Mouse (Mus musculus) forebrain, embryonic 11.5 days (tissue): ENCODE results near the gene Ctsw. TPM values are rescaled to one million over a fixed set of nuclear protein-coding genes. Genes with fewer than 3 reads are reported as not detected.

Source experiments
- ATAC-seq: fragments of 200-750 bp; cut with Nextera tagmentation; replicated peaks from 2 replicates; pipeline ENCODE4 v1.8.0; 2017; ENCODE audit warnings: moderate TSS enrichment; ENCODE audit not compliant: low FRiP score
- DNase-seq: peaks from one replicate; pipeline ENCODE4 v3.0.0-alpha.2; 2017; ENCODE audit warnings: low spot score
- H3K27ac ChIP-seq: fragments of 300-500 bp; sonication (generic); 2 replicates; pipeline ENCODE4 v1.5.1; 2014; ENCODE audit warnings: low read depth, low read length
- H3K27me3 ChIP-seq: fragments of 300-500 bp; sonication (generic); 2 replicates; pipeline ENCODE4 v1.6.1; 2014; ENCODE audit warnings: mild to moderate bottlenecking, low read length, mixed read lengths; ENCODE audit not compliant: control insufficient read depth, insufficient read depth
- H3K36me3 ChIP-seq: fragments of 300-500 bp; sonication (generic); 2 replicates; pipeline ENCODE4 v1.6.1; 2014; ENCODE audit warnings: mild to moderate bottlenecking, low read length, moderate library complexity, mixed read lengths; ENCODE audit not compliant: control insufficient read depth, insufficient read depth
- H3K4me1 ChIP-seq: fragments of 300-500 bp; sonication (generic); replicated peaks from 2 replicates; pipeline ENCODE4 v1.6.1; 2014; ENCODE audit warnings: low read length, mixed read lengths; ENCODE audit not compliant: control insufficient read depth, insufficient read depth
- H3K4me2 ChIP-seq: fragments of 300-500 bp; sonication (generic); 2 replicates; pipeline ENCODE4 v1.6.1; 2014; ENCODE audit warnings: low read depth, mild to moderate bottlenecking, low read length, moderate library complexity, mixed read lengths; ENCODE audit not compliant: severe bottlenecking
- H3K4me3 ChIP-seq: fragments of 300-500 bp; sonication (generic); 2 replicates; pipeline ENCODE4 v1.5.1; 2014; ENCODE audit warnings: low read depth, low read length
- H3K9ac ChIP-seq: fragments of 300-500 bp; sonication (generic); 2 replicates; pipeline ENCODE4 v1.6.1; 2014; ENCODE audit warnings: low read length
- H3K9me3 ChIP-seq: fragments of 300-500 bp; sonication (generic); 2 replicates; pipeline ENCODE4 v1.6.1; 2016; ENCODE audit warnings: low read length, mixed read lengths; ENCODE audit not compliant: control insufficient read depth
- WGBS: fragments of 180-500 bp; shearing (Covaris S2); extraction: QIAGEN DNeasy Blood & Tissue Kit; methylation state at CpG from one replicate; pipeline ENCODE4 v1.1.7; 2014; 5-methylcytosine and 5-hydroxymethylcytosine counted together
- polyA plus RNA-seq: library from polyadenylated mRNA; unstranded; fragments of >200 nt; fragmentation: Nextera tagmentation; extraction: Ambion mirVana; gene quantifications from 2 replicates; pipeline ENCODE4 v1.2.1, GENCODE M21; 2014

Gene Ctsw
- 3.4 and 4.0 TPM in 2 replicates for polyA plus RNA-seq

DNA sequence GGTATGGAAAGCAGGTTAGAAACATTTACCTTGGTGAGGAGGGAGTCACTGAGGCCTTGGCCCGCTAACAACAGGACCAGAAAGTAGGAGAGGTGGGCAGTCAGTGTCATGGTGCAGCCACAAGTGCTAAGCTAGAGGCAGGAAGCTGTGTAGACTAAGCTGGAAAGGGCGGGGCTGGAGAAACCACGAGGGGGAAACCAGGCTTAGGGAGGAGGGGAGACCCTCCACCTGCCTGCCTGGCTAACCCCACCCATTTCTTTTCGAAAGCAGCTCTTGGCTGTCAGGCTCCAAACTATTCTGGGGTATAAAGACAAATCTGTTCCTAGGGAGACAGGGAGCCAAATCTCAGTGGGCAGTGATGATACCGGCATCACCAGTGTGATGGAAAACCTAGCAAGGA, at the start of gene Ctsw:
TSS of gene Ctsw (minus strand) at position 134 of the 400 bp plus-strand sequence.
- DNase-seq (no peak), ATAC-seq (no peak)
- Histone ChIP-seq H3K4me1 (peaks cover 4% of the 10 kb centered on the region; the same call in 1 of the 2 replicates), H3K9ac (no peak within 1 kb of the TSS), H3K27ac (no peak within 1 kb of the TSS), H3K27me3 (no peaks in the 10 kb centered on the region), H3K4me2 (no peak within 1 kb of the TSS), H3K9me3 (no peaks in the 10 kb centered on the region), H3K4me3 (no peak within 1 kb of the TSS), H3K36me3 (peaks cover 2% of the 10 kb centered on the region)
- 57% methylated on average over 5 of the region's 5 CpGs for WGBS

DNA sequence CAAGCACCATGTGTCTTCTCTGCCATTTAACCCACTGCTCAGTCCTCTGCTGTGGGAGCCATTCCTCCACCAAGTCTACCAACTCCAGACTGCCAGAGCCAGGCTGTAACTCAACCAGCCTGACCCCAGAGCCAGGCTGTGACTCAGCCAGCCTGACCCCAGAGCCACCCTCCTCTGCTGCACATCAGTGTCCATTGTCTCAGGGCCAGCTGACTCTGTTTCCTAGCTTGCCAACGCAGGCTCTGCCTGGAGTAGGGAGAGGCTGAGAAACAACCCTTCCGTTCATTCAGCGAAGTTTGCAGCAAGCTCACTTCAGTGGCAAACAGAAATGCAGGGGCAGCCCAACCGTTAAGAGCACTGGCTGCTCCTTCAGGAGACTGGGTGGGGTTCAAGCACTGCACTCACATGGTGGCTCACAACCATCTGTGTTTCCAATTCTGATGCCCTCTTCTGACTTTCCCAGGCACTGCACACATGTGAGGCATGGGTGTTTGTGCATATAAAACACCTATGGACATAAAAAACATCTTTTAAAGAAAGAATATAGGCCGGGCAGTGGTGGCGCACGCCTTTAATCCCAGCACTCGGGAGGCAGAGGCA, 48.7 kb upstream of the Ctsw start:
- Histone ChIP-seq H3K4me1 (no peaks in the 10 kb centered on the region), H3K4me2 (no peak overlapping the region)
- WGBS = 80% methylated on average over 8 of the region's 8 CpGs

GRCm38 (mm10) chr19:5515840-5516777, 47.8 kb upstream of the Ctsw start:
- ATAC-seq (no peak), DNase-seq (no peak)
- H3K36me3 ChIP-seq = no peaks in the 10 kb centered on the region
- no peak overlapping the region for H3K9ac ChIP-seq
- H3K27me3 ChIP-seq = no peaks in the 10 kb centered on the region
- H3K4me3 ChIP-seq = no peak overlapping the region
- H3K4me2 ChIP-seq = no peak overlapping the region
- H3K9me3 ChIP-seq = no peaks in the 10 kb centered on the region
- peaks cover under 1% of the 10 kb centered on the region; the same call in 1 of the 2 replicates for H3K4me1 ChIP-seq
- WGBS = 81% methylated on average over 7 of the region's 7 CpGs
- no peak overlapping the region for H3K27ac ChIP-seq

More for the DNA sequence above, 48.7 kb upstream of the Ctsw start:
- ATAC-seq (no peak), DNase-seq (no peak)
- no peaks in the 10 kb centered on the region for H3K9me3 ChIP-seq
- no peak overlapping the region for H3K4me3 ChIP-seq
- no peak overlapping the region for H3K9ac ChIP-seq
- H3K36me3 ChIP-seq = no peaks in the 10 kb centered on the region
- no peaks in the 10 kb centered on the region for H3K27me3 ChIP-seq
- no peak overlapping the region for H3K27ac ChIP-seq

DNA sequence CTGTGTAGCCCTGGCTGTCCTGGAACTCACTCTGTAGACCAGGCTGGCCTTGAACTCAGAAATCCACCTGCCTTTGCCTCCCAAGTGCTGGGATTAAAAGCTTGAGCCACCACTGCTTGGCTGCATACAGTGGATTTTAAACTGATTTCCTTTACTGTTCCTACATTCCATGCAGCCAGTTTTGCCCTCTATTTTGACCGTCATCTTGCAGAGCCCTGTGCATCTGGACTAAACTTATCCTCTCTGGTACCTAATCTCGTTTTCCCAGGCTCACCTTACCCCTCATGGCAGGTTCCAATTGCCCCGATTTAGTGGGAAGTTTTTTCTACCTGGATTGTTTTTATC, 44.7 kb upstream of the Ctsw start:
- no peak overlapping the region for H3K9ac ChIP-seq
- no peaks in the 10 kb centered on the region; the same call in 1 of the 2 replicates for H3K9me3 ChIP-seq
- ATAC-seq = no peak

GRCm38 (mm10) chr19:5512091-5513004, 44.0 kb upstream of the Ctsw start:
- no peaks in the 10 kb centered on the region; the same call in 1 of the 2 replicates for H3K9me3 ChIP-seq
- no peak overlapping the region for H3K9ac ChIP-seq
- no peak for DNase-seq
- ATAC-seq = no peak
- H3K27me3 ChIP-seq = no peaks in the 10 kb centered on the region
- no peak overlapping the region for H3K4me2 ChIP-seq
- no peak overlapping the region for H3K27ac ChIP-seq
- peaks cover 6% of the 10 kb centered on the region for H3K4me1 ChIP-seq
- no peak overlapping the region for H3K4me3 ChIP-seq
- H3K36me3 ChIP-seq = no peaks in the 10 kb centered on the region
- WGBS = 88% methylated on average over 12 of the region's 12 CpGs

More for the DNA sequence above, 44.7 kb upstream of the Ctsw start:
- no peak for DNase-seq
- no peak overlapping the region for H3K4me2 ChIP-seq
- H3K27ac ChIP-seq = no peak overlapping the region
- no peaks in the 10 kb centered on the region for H3K36me3 ChIP-seq
- H3K27me3 ChIP-seq = no peaks in the 10 kb centered on the region
- H3K4me3 ChIP-seq = no peak overlapping the region
- WGBS = 84% methylated on average over 3 of the region's 3 CpGs
- H3K4me1 ChIP-seq = peaks cover 6% of the 10 kb centered on the region

DNA sequence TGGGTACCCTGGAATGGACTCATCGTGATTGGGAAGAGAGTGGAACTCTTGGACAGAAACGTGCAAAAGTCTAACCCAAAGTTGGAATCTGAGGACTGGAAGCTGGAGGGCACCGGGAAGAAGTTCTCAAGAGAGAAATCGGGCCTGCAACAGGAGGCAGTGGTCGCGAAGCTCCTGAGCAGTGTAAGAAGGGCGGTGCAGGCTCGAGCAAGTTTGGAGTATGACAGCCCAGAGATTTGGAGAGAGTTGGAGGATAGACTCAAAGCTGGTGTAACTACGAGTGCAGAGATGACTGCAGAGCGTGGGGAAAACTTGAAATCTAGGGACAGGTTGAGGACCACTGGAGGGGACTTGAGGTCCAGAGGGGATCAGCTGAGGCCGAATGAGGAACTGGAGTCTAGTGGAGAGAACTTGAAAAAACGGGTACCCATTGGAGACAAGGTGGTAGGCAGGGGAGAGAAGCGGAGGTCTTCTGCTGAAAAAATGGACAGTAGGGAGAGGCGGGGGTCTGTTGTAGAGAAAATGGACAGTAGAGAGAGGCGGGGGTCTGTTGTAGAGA, 42.8 kb upstream of the Ctsw start:
- Histone ChIP-seq H3K27ac (no peak overlapping the region), H3K36me3 (no peaks in the 10 kb centered on the region), H3K9ac (peak overlapping the region; percentile 68), H3K9me3 (no peaks in the 10 kb centered on the region; the same call in 1 of the 2 replicates), H3K4me3 (peak overlapping the region; percentile 42), H3K4me1 (peaks cover 6% of the 10 kb centered on the region), H3K4me2 (peak overlapping the region; percentile 71), H3K27me3 (no peaks in the 10 kb centered on the region)
- ATAC-seq (peak; percentile 18; the same call in 1 of the 2 replicates), DNase-seq (no peak)
- WGBS = 49% methylated on average over 14 of the region's 15 CpGs

DNA sequence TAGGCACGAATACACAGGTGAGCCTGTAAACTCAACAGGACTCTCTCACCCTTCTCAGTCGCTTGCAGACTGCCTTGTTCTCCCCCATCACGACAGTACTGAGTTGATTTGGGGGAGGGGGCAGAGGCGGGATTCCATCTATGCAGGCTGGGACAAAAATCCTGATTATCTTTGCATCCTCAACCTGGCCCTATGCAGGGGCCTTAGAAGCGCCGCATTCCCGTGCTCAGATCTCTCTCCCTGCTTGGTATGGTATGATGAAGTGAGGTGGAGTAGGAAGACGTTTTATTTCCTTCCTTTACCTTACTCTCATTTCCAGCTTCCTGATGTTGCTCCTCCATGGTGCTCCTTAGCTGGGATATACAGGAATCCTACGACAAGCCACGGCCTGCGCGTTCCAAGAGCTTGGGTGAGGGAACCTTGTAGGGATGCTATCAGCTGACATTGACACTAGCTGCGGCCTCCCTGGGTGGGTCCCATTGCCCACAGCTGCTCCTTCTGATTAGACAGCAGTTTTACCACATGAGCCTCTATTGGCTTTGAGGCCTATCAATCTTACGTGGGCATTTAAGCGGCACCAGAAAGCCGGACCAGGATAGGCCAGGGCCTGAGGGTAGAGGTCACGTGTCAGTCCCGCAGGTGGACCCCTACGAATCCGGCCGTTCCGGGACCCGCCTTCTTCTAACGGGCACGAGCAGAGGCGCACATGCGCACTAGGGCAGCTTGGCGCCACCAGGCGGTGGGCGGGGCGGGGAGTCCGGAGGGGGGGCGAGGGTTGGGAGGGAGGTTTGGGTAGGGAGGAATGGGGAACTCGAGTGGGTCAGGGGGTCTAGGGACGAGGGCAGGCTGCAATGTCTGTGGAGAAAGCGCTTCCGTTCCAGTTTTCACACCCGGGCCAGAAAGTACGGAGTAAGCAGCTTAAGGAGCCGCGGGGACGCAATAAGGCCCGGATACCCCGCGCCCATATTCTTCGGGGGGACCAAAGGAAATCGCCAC, 42.0 kb upstream of the Ctsw start, which contains the start of gene Snx32:
TSS of gene Snx32 (minus strand) at position 508 of the 996 bp plus-strand sequence.
- Histone ChIP-seq H3K4me2 (peak within 1 kb of the TSS; percentile 71), H3K9me3 (no peaks in the 10 kb centered on the region; the same call in 1 of the 2 replicates), H3K4me3 (peak within 1 kb of the TSS; percentile 42), H3K4me1 (peaks cover 6% of the 10 kb centered on the region), H3K27me3 (no peaks in the 10 kb centered on the region), H3K36me3 (no peaks in the 10 kb centered on the region), H3K9ac (peak within 1 kb of the TSS; percentile 68), H3K27ac (no peak within 1 kb of the TSS)
- 3% methylated on average over 46 of the region's 47 CpGs for WGBS
- peak; percentile 99 for ATAC-seq
- peak; percentile 96 for DNase-seq
